Mouse (Mus musculus): ENCODE measurements around the gene Rab11fip3. TPM values are rescaled to one million over a fixed set of nuclear protein-coding genes. Genes with fewer than 3 reads are reported as not detected.

Gene Rab11fip3
- total RNA-seq, 2 experiments from 2014 or later = 99.5 to 112 TPM

DNA sequence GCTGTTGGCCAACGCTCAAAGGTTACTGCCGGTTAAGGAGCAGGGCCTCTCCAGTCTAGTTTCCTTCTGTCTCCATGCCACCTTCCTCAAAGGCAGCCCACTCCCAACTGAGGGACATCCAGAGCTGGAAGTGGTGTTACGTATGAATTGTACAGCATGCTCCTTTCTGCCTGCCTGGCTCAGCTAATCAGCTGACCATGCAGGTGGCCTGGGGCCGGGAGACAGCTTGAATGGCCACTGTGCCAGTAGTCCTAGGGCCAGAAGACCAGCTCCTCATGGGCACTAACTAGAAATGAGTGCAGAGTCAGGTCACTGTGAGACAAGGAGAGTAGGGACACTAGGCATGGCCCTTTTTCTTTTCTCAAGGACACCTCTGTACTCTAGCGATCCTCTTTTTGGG is 116.2 kb downstream of the Rab11fip3 start:
- DNase-seq = no peak

DNA sequence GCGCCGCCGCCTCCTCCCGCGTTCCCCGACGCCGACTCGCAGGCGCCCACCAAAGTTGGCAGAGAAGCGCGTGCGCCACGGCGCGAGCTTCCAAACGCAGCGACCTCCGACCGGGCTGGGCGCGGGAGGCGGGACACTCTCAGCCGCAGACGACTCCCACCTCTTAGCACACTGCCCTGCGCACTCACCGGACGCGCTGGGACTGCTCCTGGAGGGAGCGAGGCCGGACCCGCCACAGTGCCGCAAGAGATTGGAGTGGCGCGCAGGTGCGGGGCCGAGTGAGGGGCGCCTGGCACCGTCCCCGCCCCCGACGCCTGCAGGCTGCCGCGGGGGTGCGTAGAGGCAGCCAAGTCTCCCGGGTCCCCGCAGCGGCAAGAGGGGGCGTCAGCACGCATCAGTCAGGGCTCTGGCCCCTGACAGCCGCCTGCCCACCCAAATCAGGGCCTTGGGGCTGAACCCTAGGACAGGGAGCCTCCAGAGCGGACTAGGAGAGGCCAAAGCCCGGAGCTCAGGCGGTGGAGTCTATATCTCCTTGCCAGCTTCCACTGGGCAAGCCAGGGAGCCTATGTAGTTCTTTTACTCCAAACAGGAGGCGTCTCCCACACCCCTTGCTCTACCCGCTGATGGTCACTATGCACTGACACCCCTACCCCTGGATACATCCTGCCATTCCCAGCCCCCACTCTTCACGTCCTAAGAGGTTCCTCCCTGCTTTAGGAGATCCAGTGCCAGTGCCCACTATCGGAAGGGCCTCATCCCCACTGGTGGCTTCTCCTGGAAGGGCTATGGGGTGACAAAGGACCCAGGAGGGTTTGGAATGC is 117.3 kb downstream of the Rab11fip3 start, which contains the start of gene A930017K11Rik:
A930017K11Rik (minus strand) TSS at position 763 of the 821 bp plus-strand sequence.
- no peak for DNase-seq

DNA sequence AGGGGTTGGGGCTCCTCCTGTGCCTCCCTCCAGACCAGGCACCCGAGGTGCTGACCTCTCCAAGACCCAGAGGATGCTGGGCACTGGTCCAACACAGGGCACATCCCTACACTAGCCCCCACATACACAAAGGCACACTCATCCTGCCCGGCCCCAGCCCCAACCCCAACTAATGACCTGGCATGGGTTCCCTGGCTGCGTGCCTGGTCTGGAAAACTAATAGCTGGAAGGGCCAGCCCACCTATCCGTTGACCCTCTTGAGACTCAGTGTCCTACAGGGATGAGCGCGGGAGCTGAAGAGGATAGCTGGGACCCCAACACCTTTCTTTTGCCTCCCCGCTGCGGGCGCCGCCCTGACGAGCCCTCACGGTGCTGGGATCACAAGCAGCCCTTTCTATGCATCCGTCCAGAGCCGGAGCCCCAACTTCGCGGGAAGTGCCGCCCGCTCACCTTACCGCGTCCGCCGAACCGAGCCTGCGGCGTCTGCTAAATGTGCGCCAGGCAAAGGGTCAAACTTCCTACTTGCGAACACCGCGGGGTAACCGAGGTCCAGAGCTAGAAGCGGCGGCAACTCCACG is 118.0 kb downstream of the Rab11fip3 start:
- no peak for DNase-seq

DNA sequence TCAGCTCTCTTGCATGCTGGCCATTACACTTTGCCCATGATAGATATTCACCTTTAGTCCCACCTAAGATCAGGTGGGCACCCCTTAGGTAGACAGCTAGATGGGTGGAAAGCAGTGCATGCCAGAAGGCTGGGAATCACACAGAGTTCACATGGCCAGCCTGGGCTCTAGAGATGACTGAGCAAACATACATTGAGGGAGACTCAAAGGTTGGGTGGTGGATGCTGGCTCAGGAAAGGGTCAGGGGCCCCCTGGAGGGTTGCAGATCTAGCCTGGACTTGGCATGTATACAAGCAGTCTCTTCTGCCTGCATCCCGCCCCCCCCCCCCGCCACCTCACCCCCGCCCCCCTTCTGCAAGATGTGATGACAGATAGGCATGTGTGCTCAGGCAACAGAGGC is 118.6 kb downstream of the Rab11fip3 start:
- DNase-seq = no peak

DNA sequence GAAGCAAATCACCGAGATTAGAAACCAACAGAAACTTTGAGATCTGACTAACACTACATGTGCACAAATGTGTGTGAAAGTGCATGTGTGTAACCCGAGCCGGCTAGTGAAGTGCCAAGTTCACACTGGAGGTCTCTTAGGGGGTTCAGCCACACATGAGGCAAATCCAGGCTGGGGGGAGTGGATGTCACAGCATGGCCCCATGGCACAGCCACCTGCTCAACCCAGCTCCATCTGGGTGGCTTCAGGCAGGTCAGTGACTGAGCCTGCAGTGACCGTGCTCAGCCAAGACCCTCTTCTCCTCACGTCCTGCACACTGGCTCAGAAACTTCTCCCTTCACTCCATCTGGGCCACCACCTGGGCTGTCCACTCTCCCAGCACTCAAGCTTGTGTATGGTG is 119.4 kb downstream of the Rab11fip3 start:
- no peak for DNase-seq

DNA sequence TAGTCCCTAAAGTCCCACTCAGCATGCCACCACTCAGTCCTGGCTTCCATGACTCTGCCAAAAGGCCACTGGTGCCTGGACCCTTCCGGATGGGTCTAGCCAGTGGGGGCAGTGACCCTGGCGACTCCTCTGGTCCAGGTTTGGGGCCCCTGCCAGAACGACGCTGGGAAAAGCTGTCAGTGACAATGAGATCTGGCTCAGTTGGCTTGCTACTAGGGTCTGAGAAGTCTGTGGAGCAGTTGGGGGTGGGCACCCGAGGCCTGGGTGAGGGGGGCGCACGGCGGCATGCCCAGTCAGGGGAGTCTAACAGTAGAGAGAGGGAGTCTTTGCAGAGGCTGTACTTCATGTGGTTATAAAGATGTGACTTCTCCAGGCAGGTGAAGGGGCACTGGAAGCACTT is 121.3 kb downstream of the Rab11fip3 start:
- no peak for DNase-seq

DNA sequence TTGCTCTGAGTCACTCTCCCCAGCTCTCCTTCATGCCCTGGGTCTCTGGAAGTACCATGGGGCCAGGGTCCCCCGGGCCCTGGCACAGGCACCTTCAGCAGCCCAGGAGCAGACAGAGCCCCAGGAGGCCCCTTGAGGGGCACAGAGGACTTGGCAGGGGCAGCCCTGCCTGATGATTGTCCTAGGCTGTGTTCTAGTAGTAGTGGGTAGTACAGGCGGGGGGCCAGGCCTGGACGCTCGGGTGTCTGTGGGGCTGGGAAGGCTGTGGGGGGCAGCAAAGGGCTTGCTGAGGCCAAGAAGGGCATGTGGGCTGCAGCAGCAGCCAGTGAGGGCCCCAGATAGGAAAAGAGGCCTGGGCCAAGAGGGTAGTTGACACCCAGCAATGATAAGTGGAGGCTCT is 121.8 kb downstream of the Rab11fip3 start:
- no peak for DNase-seq

DNA sequence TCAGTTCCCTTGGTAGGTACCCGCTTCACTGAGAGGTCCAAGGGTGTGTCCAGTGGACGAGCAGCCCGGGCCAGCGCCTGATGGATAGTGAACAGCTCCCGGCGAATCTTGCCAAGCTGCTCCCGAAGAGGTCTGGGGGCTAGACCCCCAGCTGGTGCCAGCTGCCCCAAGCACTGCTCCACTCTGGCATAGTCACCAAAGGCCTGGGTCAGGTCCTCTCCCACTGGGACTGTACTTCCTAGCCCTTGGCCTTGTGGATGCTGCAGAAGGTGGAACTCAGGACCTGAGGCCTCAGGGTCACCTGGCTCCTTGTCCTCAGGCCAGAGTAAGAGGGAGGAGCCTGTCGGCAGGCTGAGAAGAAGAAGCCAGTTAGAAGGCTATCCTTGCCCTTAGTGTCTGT is 122.5 kb downstream of the Rab11fip3 start:
- DNase-seq = no peak

DNA sequence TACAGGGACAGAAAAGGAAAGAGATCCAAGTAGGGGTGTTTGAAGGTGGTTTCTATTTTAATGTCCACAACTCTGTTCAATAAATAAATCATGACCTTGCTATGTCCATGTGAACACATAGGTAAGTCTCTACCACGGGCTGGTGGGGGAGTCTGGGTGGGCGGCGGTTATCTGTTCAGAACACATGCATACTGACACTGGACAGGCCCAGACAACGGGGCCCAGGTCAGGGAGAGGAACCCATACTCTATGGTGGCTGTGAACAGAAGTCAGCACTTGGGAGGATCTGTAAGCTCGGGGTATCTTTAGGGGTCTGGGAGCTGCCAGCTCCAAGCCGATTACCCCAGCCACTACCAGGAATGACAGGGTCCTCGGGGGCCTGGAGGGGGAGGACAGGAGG is 123.0 kb downstream of the Rab11fip3 start:
- no peak for DNase-seq

DNA sequence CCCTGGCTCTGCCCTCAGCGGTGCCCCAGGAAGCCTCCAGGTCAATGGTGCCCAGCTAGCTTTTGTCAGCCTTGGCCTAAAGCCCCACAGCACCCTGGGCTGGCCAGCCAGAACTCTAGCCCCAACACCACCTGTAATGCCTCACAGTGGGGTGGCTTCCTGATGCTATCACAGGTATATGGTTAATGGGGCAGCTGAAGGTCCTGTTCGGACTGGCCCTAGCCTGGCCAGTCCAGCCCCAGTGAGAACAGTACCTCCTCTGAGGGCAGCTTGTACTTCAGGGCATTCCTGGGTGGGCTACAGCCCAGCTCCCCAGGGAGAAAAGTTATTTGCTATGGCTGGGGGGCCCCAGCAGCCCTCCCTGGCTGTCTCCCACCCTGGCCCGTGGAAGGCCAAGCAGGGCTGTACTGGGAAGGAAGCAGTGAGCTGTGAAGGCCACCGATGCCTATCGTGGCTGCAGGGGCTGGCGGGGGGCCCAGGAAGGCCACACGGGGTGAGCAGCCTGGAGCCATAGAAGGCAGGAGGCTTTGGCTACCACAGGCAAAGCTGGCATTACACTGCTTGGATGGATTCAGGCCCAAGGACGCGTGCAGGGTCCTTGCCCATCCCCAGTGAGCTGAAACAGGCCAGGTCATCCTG is 123.7 kb downstream of the Rab11fip3 start:
- no peak for DNase-seq

DNA sequence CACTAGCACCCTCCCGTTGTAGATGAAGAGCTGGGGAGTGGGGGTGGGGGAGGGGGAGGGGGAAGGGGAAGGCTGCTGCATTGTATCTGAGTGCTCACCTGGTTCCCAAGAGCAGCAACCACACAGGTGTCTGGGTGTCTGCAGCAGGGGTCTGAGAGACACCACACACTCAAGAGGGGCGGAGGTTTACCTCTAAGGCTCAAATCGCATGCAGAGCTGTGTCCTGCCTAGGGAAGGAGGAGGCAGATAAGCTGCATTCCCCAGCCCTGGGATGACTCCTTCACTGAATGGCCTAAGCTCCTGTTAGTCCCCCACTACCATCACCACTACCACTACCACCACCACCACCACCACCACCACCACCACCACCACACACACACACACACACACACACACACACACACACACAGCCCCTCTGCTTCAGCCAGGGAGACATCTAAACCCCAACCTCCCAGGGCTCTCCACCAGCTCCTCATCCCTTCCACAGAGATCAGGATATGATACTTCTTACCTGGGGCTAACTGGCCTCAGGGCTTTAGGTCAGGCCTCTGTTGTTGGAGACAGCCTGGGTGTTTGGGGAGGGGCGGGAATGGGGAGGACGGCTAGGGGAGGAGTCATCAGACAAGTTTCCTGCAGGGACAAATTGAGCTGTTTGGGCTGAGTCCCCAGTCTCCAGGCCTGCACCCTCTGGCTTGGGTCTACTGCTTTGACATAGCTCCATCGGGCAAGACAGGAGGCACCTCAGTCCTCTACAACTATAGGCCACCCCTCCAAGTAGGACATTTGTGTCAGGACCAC is 124.8 kb downstream of the Rab11fip3 start, which contains the start of the genes Pigq and Nhlrc4:
Pigq (minus strand) TSS at position 571 of the 798 bp plus-strand sequence.
Nhlrc4 (minus strand) TSS at position 596 of the 798 bp plus-strand sequence.
- no peak for DNase-seq

DNA sequence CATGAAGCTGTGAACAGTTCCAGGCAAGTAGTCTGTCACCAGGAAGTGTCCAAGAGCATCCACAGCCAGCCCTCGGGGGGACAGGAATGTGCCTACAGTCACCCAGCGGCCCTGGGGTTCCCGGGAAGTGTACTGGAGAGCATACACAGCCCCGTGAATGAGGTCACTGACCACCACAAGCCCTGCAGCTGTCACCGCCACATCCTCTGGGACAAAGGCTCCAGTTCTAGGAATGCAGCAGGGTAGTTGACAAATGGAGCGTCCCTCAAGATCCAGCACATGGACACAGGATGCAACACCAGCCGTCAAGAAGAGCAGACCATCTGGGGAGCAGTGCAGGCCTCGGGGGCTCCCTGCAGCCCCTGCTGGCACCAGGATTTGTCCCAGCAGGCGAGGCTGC is 125.6 kb downstream of the Rab11fip3 start:
- no peak for DNase-seq

DNA sequence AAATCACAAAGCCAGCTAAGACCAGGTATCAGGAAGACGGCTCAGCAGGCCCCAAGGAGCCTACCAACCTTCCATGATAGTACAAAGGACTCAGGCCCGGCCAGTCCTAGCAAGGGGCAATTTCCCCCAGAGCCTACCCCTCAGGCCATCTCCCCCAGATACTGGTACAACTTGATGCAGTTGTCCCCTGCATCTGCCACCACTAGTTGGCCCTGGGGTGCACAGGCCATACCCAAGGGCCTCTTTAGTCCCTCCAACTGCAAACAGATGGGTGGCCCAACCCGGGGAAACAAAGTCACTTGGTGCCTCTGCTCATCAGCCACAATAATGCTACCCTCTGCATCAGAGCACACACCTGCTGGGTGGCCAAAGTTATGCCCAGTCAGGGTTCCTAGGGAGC is 126.1 kb downstream of the Rab11fip3 start:
- DNase-seq = no peak

DNA sequence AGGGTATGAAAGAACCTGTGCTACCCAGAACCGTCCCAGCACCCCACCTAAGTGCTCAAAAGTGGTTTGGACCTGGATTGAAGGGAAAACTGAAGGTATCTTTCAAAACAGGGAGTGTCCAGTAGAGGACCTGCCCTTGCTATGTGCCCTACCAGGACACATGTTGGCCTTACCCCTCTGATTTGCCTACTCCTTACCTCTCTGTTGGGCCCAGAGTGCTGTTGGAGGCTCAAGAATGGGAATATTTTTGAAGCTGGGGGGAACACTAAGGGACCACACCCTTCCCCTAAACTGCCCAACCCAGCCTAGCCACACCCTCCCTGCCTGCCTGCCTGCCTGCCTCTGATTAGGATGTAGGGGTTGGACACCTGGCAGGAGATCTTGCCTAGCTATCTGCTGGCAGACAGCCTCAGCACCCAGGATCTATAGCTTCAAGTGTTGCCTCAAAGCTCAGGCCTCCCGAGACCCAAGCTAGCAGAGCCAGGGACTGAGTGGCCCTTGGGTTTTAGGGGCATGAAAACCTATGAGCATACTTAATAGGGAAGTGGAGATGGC is 126.7 kb downstream of the Rab11fip3 start:
- no peak for DNase-seq

DNA sequence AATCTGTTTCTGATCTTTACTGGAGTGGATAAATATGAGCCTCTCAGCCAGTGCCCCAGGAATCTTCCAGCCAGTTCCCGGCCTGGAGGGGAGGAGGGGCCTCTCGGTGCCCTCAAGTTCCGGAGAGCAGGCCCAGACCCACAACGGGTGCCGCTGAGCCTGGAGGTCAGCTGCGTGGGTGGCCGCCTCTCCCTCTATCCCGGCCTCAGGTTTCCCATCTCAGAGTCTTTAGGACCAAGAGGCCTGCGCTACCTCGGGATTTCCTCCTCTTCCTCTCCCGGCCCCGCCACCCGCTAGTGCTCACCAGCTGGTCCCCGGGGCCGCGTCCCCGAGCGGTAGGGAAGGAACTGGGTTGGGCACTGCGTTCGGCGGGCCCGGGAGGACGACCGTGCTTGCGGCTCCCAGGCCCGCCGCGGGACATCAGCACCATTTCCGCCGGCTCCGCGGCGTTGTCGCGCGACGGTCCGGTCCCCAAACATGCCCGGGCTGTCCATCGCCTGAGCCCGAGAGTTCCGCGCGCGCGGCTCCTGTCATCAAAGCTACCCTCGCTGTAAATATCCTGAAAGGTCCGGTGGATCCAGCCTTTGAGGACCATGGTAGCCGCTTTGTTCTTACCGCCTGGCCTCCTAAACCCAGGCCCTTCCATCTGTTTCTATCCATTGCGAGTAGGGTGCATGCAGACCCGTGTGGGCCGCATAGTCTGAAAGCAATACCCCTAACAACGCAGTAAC is 127.7 kb downstream of the Rab11fip3 start:
- peak; percentile 75 for DNase-seq

Other genes with a start within 250 kb of the Rab11fip3 start
- 10 to 100 TPM; 25.4 to 27.3 TPM for gene Wdr24, start 245.9 kb downstream of the Rab11fip3 start, total RNA-seq (2021)
- gene Jmjd8, start 240.7 kb downstream of the Rab11fip3 start, total RNA-seq (2021) = 10 to 100 TPM; 58.1 to 61.0 TPM
- gene Stub1, start 236.2 kb downstream of the Rab11fip3 start, total RNA-seq (2021) = 100 to 1,000 TPM; 163 to 164 TPM
- 10 to 100 TPM; 47.9 to 49.0 TPM for gene Rhbdl1, start 232.3 kb downstream of the Rab11fip3 start, total RNA-seq (2021)
- 10 to 100 TPM; 29.0 to 30.4 TPM for gene Gm20683, start 227.8 kb downstream of the Rab11fip3 start, total RNA-seq (2021)
- gene Rhot2, start 224.7 kb downstream of the Rab11fip3 start, total RNA-seq (2021) = 100 to 1,000 TPM; 102 to 103 TPM
- gene Wdr90, start 208.1 kb downstream of the Rab11fip3 start, total RNA-seq (2021) = 10 to 100 TPM; 19.2 to 26.2 TPM
- gene Mcrip2, start 200.8 kb downstream of the Rab11fip3 start, total RNA-seq (2021) = 10 to 100 TPM; 25.4 to 28.9 TPM
- 10 to 100 TPM; 36.3 to 37.7 TPM for gene Mettl26, start 194.5 kb downstream of the Rab11fip3 start, total RNA-seq (2021)
- 1 to 10 TPM; 1.8 to 2.4 TPM for gene Wfikkn1, start 188.7 kb downstream of the Rab11fip3 start, total RNA-seq (2021)
- gene Rab40c, start 149.8 kb downstream of the Rab11fip3 start, total RNA-seq (2021) = 10 to 100 TPM; 49.6 to 55.5 TPM
- gene Pigq, start 124.6 kb downstream of the Rab11fip3 start, total RNA-seq (2021) = 100 to 1,000 TPM; 125 to 129 TPM
- gene Nhlrc4, start 124.6 kb downstream of the Rab11fip3 start, total RNA-seq (2021) = under 1 TPM; 0.17 to 0.61 TPM
- under 1 TPM; 0.95 to 0.96 TPM for gene A930017K11Rik, start 117.0 kb downstream of the Rab11fip3 start, total RNA-seq (2021)
- gene Capn15, start 83.8 kb downstream of the Rab11fip3 start, total RNA-seq (2021) = 10 to 100 TPM; 52.5 to 60.2 TPM
- gene Decr2, start 20.8 kb upstream of the Rab11fip3 start, total RNA-seq (2021) = 10 to 100 TPM; 25.5 to 26.5 TPM
- gene Nme4, start 26.0 kb upstream of the Rab11fip3 start, total RNA-seq (2021) = 1 to 10 TPM; 4.6 to 5.0 TPM
- gene Tmem8, start 43.7 kb upstream of the Rab11fip3 start, total RNA-seq (2021) = 10 to 100 TPM; 10.8 to 11.9 TPM
- 10 to 100 TPM; 64.5 to 66.3 TPM for gene Mrpl28, start 53.9 kb upstream of the Rab11fip3 start, total RNA-seq (2021)
- gene Axin1, start 69.1 kb upstream of the Rab11fip3 start, total RNA-seq (2021) = 10 to 100 TPM; 23.0 to 24.8 TPM
- under 1 TPM in 1 of 2 experiments, not detected in 1; 0.57 TPM for gene Pdia2, start 129.5 kb upstream of the Rab11fip3 start, total RNA-seq (2021)
- 10 to 100 TPM; 46.5 to 48.8 TPM for gene Rgs11, start 133.4 kb upstream of the Rab11fip3 start, total RNA-seq (2021)
- 10 to 100 TPM; 66.2 to 75.5 TPM for gene Arhgdig, start 138.2 kb upstream of the Rab11fip3 start, total RNA-seq (2021)
- 10 to 100 TPM; 14.2 to 17.9 TPM for gene Fam234a, start 174.7 kb upstream of the Rab11fip3 start, total RNA-seq (2021)
- 10 to 100 TPM; 90.0 to 93.2 TPM for gene Luc7l, start 183.3 kb upstream of the Rab11fip3 start, total RNA-seq (2021)